Mouse (Mus musculus): ENCODE measurements around the gene Atp5l.

- TF ChIP-seq ZNF384 (IDR thresholded peaks at IDR 0.05; ENCODE audit: low read depth, low read length) (no peak), HCFC1 (IDR thresholded peaks at IDR 0.05; ENCODE audit: borderline replicate concordance, insufficient read depth, low read length) (no peak)
These were observed 46.3 kb downstream of the Atp5l start for GRCm38 (mm10) chr9:44874198-44874597.

All from ES-E14 (cell line).